Mouse (Mus musculus) lung, embryonic 14.5 days (tissue): ENCODE results near the gene Txnip. TPM values are rescaled to one million over a fixed set of nuclear protein-coding genes. Genes with fewer than 3 reads are reported as not detected.
A peak's percentile ranks its signal among the peaks of the same experiment; 100 is the strongest.
"Not testable (repeated sequence)": the region's sequence is repeated elsewhere in the genome, so short reads cannot be mapped to it uniquely, and the experiment has no call there.

Experiments used
- ATAC-seq: fragments of 200-750 bp; cut with Nextera tagmentation; 2 replicates; pipeline ENCODE4 v1.8.0; 2017; ENCODE audit warnings: mild to moderate bottlenecking, moderate TSS enrichment, moderate library complexity; ENCODE audit not compliant: insufficient read depth
- DNase-seq: peaks from one replicate; pipeline ENCODE4 v3.0.0-alpha.2; 2015
- H3K27ac ChIP-seq: fragments of 300-500 bp; sonication (generic); 2 replicates; pipeline ENCODE4 v1.5.1; 2014; ENCODE audit warnings: low read depth, mild to moderate bottlenecking, moderate library complexity
- H3K27me3 ChIP-seq: fragments of 300-500 bp; sonication (generic); 2 replicates; pipeline ENCODE4 v1.6.1; 2014; ENCODE audit warnings: low read length, control low read depth; ENCODE audit not compliant: insufficient read depth
- H3K36me3 ChIP-seq: fragments of 300-500 bp; sonication (generic); 2 replicates; pipeline ENCODE4 v1.6.1; 2014; ENCODE audit warnings: control low read depth; ENCODE audit not compliant: insufficient read depth
- H3K4me1 ChIP-seq: fragments of 300-500 bp; sonication (generic); 2 replicates; pipeline ENCODE4 v1.6.1; 2014; ENCODE audit warnings: antibody characterized with exemption, control low read depth; ENCODE audit not compliant: insufficient read depth
- H3K4me2 ChIP-seq: fragments of 300-500 bp; sonication (generic); 2 replicates; pipeline ENCODE4 v1.6.1; 2014; ENCODE audit warnings: mild to moderate bottlenecking
- H3K4me3 ChIP-seq: fragments of 300-500 bp; sonication (generic); 2 replicates; pipeline ENCODE4 v1.5.1; 2014; ENCODE audit warnings: low read depth, low read length
- H3K9ac ChIP-seq: fragments of 300-500 bp; sonication (generic); 2 replicates; pipeline ENCODE4 v1.6.1; 2014
- H3K9me3 ChIP-seq: fragments of 300-500 bp; sonication (generic); 2 replicates; pipeline ENCODE4 v1.6.1; 2016; ENCODE audit warnings: low read depth, low read length, control low read depth
- CTCF ChIP-seq: IDR thresholded peaks from 2 replicates; pipeline ENCODE4 v1.5.1; 2016; ENCODE audit warnings: antibody characterized with exemption, low read depth
- WGBS: fragments of 180-500 bp; shearing (Covaris S2); extraction: QIAGEN DNeasy Blood & Tissue Kit; methylation state at CpG from one replicate; pipeline ENCODE4 v1.1.7; 2014; 5-methylcytosine and 5-hydroxymethylcytosine counted together
- polyA plus RNA-seq: library from polyadenylated mRNA; unstranded; fragments of >200 nt; fragmentation: Nextera tagmentation; extraction: Ambion mirVana; gene quantifications from 2 replicates; pipeline ENCODE4 v1.2.1, GENCODE M21; 2014

The Txnip gene
- polyA plus RNA-seq, 1 experiment from 2014 or later: 77.2 TPM

- Histone ChIP-seq H3K4me3 (no peak overlapping the region), H3K9ac (no peak overlapping the region), H3K27me3 (peaks cover 34% of the 10 kb centered on the region), H3K27ac (no peak overlapping the region), H3K4me2 (no peak overlapping the region; the same call in 1 of the 2 replicates), H3K36me3 (no peaks in the 10 kb centered on the region), H3K4me1 (peaks cover 8% of the 10 kb centered on the region; the same call in 1 of the 2 replicates), H3K9me3 (no peaks in the 10 kb centered on the region)
- no peak for DNase-seq
- WGBS: 77% methylated on average over 3 of the region's 3 CpGs
- ATAC-seq: no peak
- TF ChIP-seq CTCF: no peak
These were observed 41.7 kb downstream of the Txnip start for GRCm38 (mm10) chr3:96599411-96599810.

GRCm38 (mm10) chr3:96600639-96601250 is 43.0 kb downstream of the Txnip start, which contains the start of gene Lix1l:
Gene Lix1l (plus strand): TSS chr3:96601149.
- TF ChIP-seq CTCF: no peak
- Histone ChIP-seq H3K4me2 (peak within 1 kb of the TSS; percentile 67), H3K36me3 (no peaks in the 10 kb centered on the region), H3K9ac (peak within 1 kb of the TSS; percentile 82), H3K27me3 (peaks cover 29% of the 10 kb centered on the region), H3K4me3 (peak within 1 kb of the TSS; percentile 67), H3K9me3 (no peaks in the 10 kb centered on the region), H3K4me1 (peaks cover 7% of the 10 kb centered on the region; the same call in 1 of the 2 replicates), H3K27ac (peak within 1 kb of the TSS; percentile 97)
- ATAC-seq (peak; percentile 95), DNase-seq (peak; percentile 97)
- 1% methylated on average over 27 of the region's 27 CpGs for WGBS

- WGBS: under 1% methylated on average over 40 of the region's 40 CpGs
- Histone ChIP-seq H3K27me3 (peaks cover 26% of the 10 kb centered on the region), H3K4me2 (peak overlapping the region; percentile 67), H3K9ac (peak overlapping the region; percentile 82), H3K9me3 (no peaks in the 10 kb centered on the region), H3K4me1 (peaks cover 4% of the 10 kb centered on the region; the same call in 1 of the 2 replicates), H3K27ac (peak overlapping the region; percentile 97), H3K36me3 (no peaks in the 10 kb centered on the region), H3K4me3 (peak overlapping the region; percentile 67)
- DNase-seq (peak; percentile 89), ATAC-seq (peak; percentile 66)
- 0 out of 2 replicates have a peak, but pooled peaks have one; percentile 4 for TF ChIP-seq CTCF
These were observed 43.6 kb downstream of the Txnip start for GRCm38 (mm10) chr3:96601251-96601787.

- Histone ChIP-seq H3K27ac (peak overlapping the region; percentile 97), H3K36me3 (no peaks in the 10 kb centered on the region), H3K27me3 (peaks cover 18% of the 10 kb centered on the region), H3K9ac (peak overlapping the region; percentile 82), H3K9me3 (no peaks in the 10 kb centered on the region), H3K4me2 (peak overlapping the region; percentile 67), H3K4me1 (no peaks in the 10 kb centered on the region), H3K4me3 (peak overlapping the region; percentile 67)
- TF ChIP-seq CTCF: no peak
- peak; percentile 77 for DNase-seq
- ATAC-seq: no peak
- 19% methylated on average over 10 of the region's 10 CpGs for WGBS
These were observed 44.4 kb downstream of the Txnip start for GRCm38 (mm10) chr3:96601941-96602703.

- Histone ChIP-seq H3K9ac (peak overlapping the region; percentile 82), H3K9me3 (no peaks in the 10 kb centered on the region), H3K36me3 (no peaks in the 10 kb centered on the region), H3K4me3 (peak overlapping the region; percentile 67), H3K27me3 (0 out of 2 replicates have a peak, but pooled peaks cover 13% of the 10 kb centered on the region), H3K4me2 (peak overlapping the region; percentile 67), H3K4me1 (no peaks in the 10 kb centered on the region), H3K27ac (peak overlapping the region; percentile 97)
- DNase-seq (peak; percentile 34), ATAC-seq (no peak)
- 18% methylated on average over 5 of the region's 5 CpGs for WGBS
- no peak for TF ChIP-seq CTCF
These were observed 44.9 kb downstream of the Txnip start for GRCm38 (mm10) chr3:96602704-96603084.

- H3K36me3 ChIP-seq: no peaks in the 10 kb centered on the region
- H3K27ac ChIP-seq: no peak overlapping the region; the same call in 1 of the 2 replicates
- no peaks in the 10 kb centered on the region for H3K4me1 ChIP-seq
- H3K4me3 ChIP-seq: peak overlapping the region; percentile 67
- ATAC-seq: no peak
- no peaks in the 10 kb centered on the region for H3K9me3 ChIP-seq
- H3K4me2 ChIP-seq: peak overlapping the region; percentile 67
- 0 out of 2 replicates have a peak, but pooled peaks cover 7% of the 10 kb centered on the region for H3K27me3 ChIP-seq
- WGBS: 54% methylated on average over 5 of the region's 5 CpGs
- no peak for TF ChIP-seq CTCF
- peak overlapping the region; percentile 82; the same call in 1 of the 2 replicates for H3K9ac ChIP-seq
- DNase-seq: peak; percentile 30
These were observed 45.6 kb downstream of the Txnip start for GRCm38 (mm10) chr3:96603311-96603710.

- WGBS: 91% methylated on average over 3 of the region's 4 CpGs
- not testable (repeated sequence) for H3K27ac ChIP-seq, H3K36me3 ChIP-seq, H3K27me3 ChIP-seq, ATAC-seq, H3K4me3 ChIP-seq, H3K9me3 ChIP-seq, H3K9ac ChIP-seq, H3K4me1 ChIP-seq, H3K4me2 ChIP-seq, DNase-seq
These were observed 48.2 kb downstream of the Txnip start for GRCm38 (mm10) chr3:96606007-96606406.
